Mouse (Mus musculus): ENCODE measurements around the gene Akap8.

- TF ChIP-seq TCF3 (IDR thresholded peaks at IDR 0.05; ENCODE audit: insufficient read length, low read depth) (no peak), POLR2AphosphoS2 (IDR thresholded peaks at IDR 0.05; ENCODE audit: insufficient read length, low read depth) (no peak), POLR2A (IDR thresholded peaks at IDR 0.05; ENCODE audit: insufficient read length, low read depth) (no peak), MAX (IDR thresholded peaks at IDR 0.05; ENCODE audit: low read depth) (no peak), USF1 (IDR thresholded peaks at IDR 0.05; ENCODE audit: low read depth) (no peak)
Measured at GRCm38 (mm10) chr17:32315560-32315959, 5.5 kb downstream of the Akap8 start.

Measured in myocyte (in vitro differentiated cells).